Mouse (Mus musculus) cortical plate, adult 2 months (tissue): Measurements from ENCODE around the gene Efhd1.

ENCODE experiments used
- CTCF ChIP-seq: fragments of 200-500 bp; IDR thresholded peaks from 2 replicates; pipeline ENCODE4 v1.5.1; 2011; ENCODE audit warnings: mild to moderate bottlenecking, control low read depth, low read length; ENCODE audit not compliant: insufficient read depth; ENCODE audit errors: extremely low read depth
- POLR2A ChIP-seq: fragments of 200-500 bp; IDR thresholded peaks from 2 replicates; pipeline ENCODE4 v1.6.1; 2011; ENCODE audit warnings: mild to moderate bottlenecking, low read length, control low read depth; ENCODE audit not compliant: insufficient read depth; ENCODE audit errors: extremely low read depth

- TF ChIP-seq CTCF (no peak), POLR2A (no peak)
Measured at GRCm38 (mm10) chr1:87258484-87258883, 5.7 kb upstream of the Efhd1 start.
